Mouse (Mus musculus) kidney, adult 8-10 months (tissue): ENCODE results near the gene Memo1.
A peak's percentile ranks its signal among the peaks of the same experiment; 100 is the strongest.
"Not testable (repeated sequence)": the region's sequence is repeated elsewhere in the genome, so short reads cannot be mapped to it uniquely, and the experiment has no call there.

Source experiments
- DNase-seq, 2 experiments: peaks; one replicate each; pipeline ENCODE4 v3.0.0; 2022

Gene Memo1

GRCm38 (mm10) chr17:74242788-74243187 is 52.5 kb downstream of the Memo1 start:
- no peak for DNase-seq

- no peak for DNase-seq
Observed at GRCm38 (mm10) chr17:74240322-74240721, 55.0 kb downstream of the Memo1 start.

GRCm38 (mm10) chr17:74228131-74228759 is 67.1 kb downstream of the Memo1 start:
- no peak for DNase-seq

- DNase-seq, result no peak
Observed at GRCm38 (mm10) chr17:74217304-74217703, 78.0 kb downstream of the Memo1 start.

- not testable (repeated sequence) for DNase-seq
Observed at GRCm38 (mm10) chr17:74212831-74213524, 82.3 kb downstream of the Memo1 start.

- no peak for DNase-seq
Observed at GRCm38 (mm10) chr17:74209143-74209908, 86.0 kb downstream of the Memo1 start.

GRCm38 (mm10) chr17:74195943-74196342 is 99.4 kb downstream of the Memo1 start:
- no peak for DNase-seq

- DNase-seq, result no peak
Observed at GRCm38 (mm10) chr17:74194755-74195154, 100.6 kb downstream of the Memo1 start.

GRCm38 (mm10) chr17:74193463-74193862 is 101.9 kb downstream of the Memo1 start:
- DNase-seq, result no peak

GRCm38 (mm10) chr17:74191446-74191845 is 103.9 kb downstream of the Memo1 start:
- DNase-seq, result no peak

GRCm38 (mm10) chr17:74186197-74186596 is 109.1 kb downstream of the Memo1 start:
- no peak for DNase-seq

- DNase-seq, result no peak
Observed at GRCm38 (mm10) chr17:74184739-74185138, 110.6 kb downstream of the Memo1 start.

- no peak for DNase-seq
Observed at GRCm38 (mm10) chr17:74180889-74181288, 114.4 kb downstream of the Memo1 start.

- DNase-seq, result not testable (repeated sequence)
Observed at GRCm38 (mm10) chr17:74179640-74180039, 115.7 kb downstream of the Memo1 start.

- no peak for DNase-seq
Observed at GRCm38 (mm10) chr17:74173726-74174125, 121.6 kb downstream of the Memo1 start.

GRCm38 (mm10) chr17:74172834-74173233 is 122.5 kb downstream of the Memo1 start:
- DNase-seq, result no peak

- DNase-seq, result peak; percentile 74 to 76
Observed at GRCm38 (mm10) chr17:74159443-74159894, 135.9 kb downstream of the Memo1 start.

GRCm38 (mm10) chr17:74158161-74158560 is 137.2 kb downstream of the Memo1 start:
- DNase-seq, result no peak
